Mouse (Mus musculus) forebrain, embryonic 11.5 days (tissue): ENCODE results near the gene Cntf. TPM values are rescaled to one million over a fixed set of nuclear protein-coding genes. Genes with fewer than 3 reads are reported as not detected.

Experiments used
- ATAC-seq: fragments of 200-750 bp; cut with Nextera tagmentation; replicated peaks from 2 replicates; pipeline ENCODE4 v1.8.0; 2017; ENCODE audit warnings: moderate TSS enrichment; ENCODE audit not compliant: low FRiP score
- DNase-seq: peaks from one replicate; pipeline ENCODE4 v3.0.0-alpha.2; 2017; ENCODE audit warnings: low spot score
- H3K27ac ChIP-seq: fragments of 300-500 bp; sonication (generic); 2 replicates; pipeline ENCODE4 v1.5.1; 2014; ENCODE audit warnings: low read depth, low read length
- H3K27me3 ChIP-seq: fragments of 300-500 bp; sonication (generic); 2 replicates; pipeline ENCODE4 v1.6.1; 2014; ENCODE audit warnings: mild to moderate bottlenecking, low read length, mixed read lengths; ENCODE audit not compliant: control insufficient read depth, insufficient read depth
- H3K36me3 ChIP-seq: fragments of 300-500 bp; sonication (generic); 2 replicates; pipeline ENCODE4 v1.6.1; 2014; ENCODE audit warnings: mild to moderate bottlenecking, low read length, moderate library complexity, mixed read lengths; ENCODE audit not compliant: control insufficient read depth, insufficient read depth
- H3K4me1 ChIP-seq: fragments of 300-500 bp; sonication (generic); replicated peaks from 2 replicates; pipeline ENCODE4 v1.6.1; 2014; ENCODE audit warnings: low read length, mixed read lengths; ENCODE audit not compliant: control insufficient read depth, insufficient read depth
- H3K4me2 ChIP-seq: fragments of 300-500 bp; sonication (generic); 2 replicates; pipeline ENCODE4 v1.6.1; 2014; ENCODE audit warnings: low read depth, mild to moderate bottlenecking, low read length, moderate library complexity, mixed read lengths; ENCODE audit not compliant: severe bottlenecking
- H3K4me3 ChIP-seq: fragments of 300-500 bp; sonication (generic); 2 replicates; pipeline ENCODE4 v1.5.1; 2014; ENCODE audit warnings: low read depth, low read length
- H3K9ac ChIP-seq: fragments of 300-500 bp; sonication (generic); 2 replicates; pipeline ENCODE4 v1.6.1; 2014; ENCODE audit warnings: low read length
- H3K9me3 ChIP-seq: fragments of 300-500 bp; sonication (generic); 2 replicates; pipeline ENCODE4 v1.6.1; 2016; ENCODE audit warnings: low read length, mixed read lengths; ENCODE audit not compliant: control insufficient read depth
- WGBS: fragments of 180-500 bp; shearing (Covaris S2); extraction: QIAGEN DNeasy Blood & Tissue Kit; methylation state at CpG from one replicate; pipeline ENCODE4 v1.1.7; 2014; 5-methylcytosine and 5-hydroxymethylcytosine counted together
- polyA plus RNA-seq: library from polyadenylated mRNA; unstranded; fragments of >200 nt; fragmentation: Nextera tagmentation; extraction: Ambion mirVana; gene quantifications from 2 replicates; pipeline ENCODE4 v1.2.1, GENCODE M21; 2014

Cntf gene
- polyA plus RNA-seq = 0.37 and 0.80 TPM in 2 replicates

DNA sequence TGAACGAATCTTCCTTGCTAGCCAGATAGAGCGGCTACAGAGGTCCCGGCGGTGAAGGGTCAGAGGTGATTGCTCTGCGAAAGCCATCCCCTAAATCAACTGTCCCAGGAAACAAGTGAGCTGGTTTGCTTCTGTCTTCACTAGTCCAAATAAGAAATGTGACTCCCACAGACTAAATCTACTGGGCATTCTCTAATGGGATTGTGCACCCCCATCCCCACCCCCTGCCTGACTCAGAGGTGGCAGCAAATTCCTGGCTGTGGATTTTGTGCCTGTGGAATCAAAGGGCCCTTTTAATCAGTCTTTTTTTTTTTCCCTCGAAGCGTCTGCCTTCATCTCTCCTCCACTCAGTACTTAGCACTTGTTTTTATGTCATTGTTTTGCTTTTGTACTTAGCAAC, at the start of gene Cntf:
Gene Cntf (minus strand): TSS at position 325 of the 400 bp plus-strand sequence.
- DNase-seq = no peak

DNA sequence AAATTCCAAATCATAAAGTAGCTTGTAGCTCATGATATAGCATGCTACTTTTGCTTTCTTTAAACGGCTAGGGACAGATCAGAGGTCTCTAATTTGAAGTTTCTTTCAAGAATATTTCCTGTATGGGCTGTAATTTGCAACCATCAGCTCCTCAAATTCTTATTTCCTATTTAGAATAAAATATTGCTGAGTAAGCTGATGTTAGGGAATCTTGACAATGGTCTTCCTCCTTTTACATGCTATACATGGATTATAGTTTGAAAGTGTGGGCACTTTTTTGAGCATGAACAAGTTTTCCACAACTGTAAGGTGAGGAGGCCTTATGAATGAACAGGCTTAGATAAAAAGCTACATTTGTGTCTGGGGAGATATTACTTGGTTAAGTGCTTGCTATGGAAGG, 48.5 kb upstream of the Cntf start:
- Histone ChIP-seq H3K9ac (no peak overlapping the region), H3K27me3 (no peaks in the 10 kb centered on the region), H3K36me3 (no peaks in the 10 kb centered on the region), H3K4me1 (no peaks in the 10 kb centered on the region), H3K4me2 (no peak overlapping the region), H3K9me3 (no peaks in the 10 kb centered on the region), H3K27ac (no peak overlapping the region), H3K4me3 (no peak overlapping the region)
- no peak for ATAC-seq
- DNase-seq = no peak
- 83% methylated on average over 1 of the region's 1 CpGs for WGBS

More for the DNA sequence above, at the start of gene Cntf:
- H3K27ac ChIP-seq = no peak within 1 kb of the TSS
- H3K36me3 ChIP-seq = peaks cover 6% of the 10 kb centered on the region
- H3K27me3 ChIP-seq = no peaks in the 10 kb centered on the region
- no peak within 1 kb of the TSS for H3K4me2 ChIP-seq
- WGBS = 50% methylated on average over 7 of the region's 7 CpGs
- no peak within 1 kb of the TSS for H3K9ac ChIP-seq
- H3K4me3 ChIP-seq = no peak within 1 kb of the TSS
- ATAC-seq = no peak
- no peaks in the 10 kb centered on the region for H3K9me3 ChIP-seq
- no peaks in the 10 kb centered on the region for H3K4me1 ChIP-seq

DNA sequence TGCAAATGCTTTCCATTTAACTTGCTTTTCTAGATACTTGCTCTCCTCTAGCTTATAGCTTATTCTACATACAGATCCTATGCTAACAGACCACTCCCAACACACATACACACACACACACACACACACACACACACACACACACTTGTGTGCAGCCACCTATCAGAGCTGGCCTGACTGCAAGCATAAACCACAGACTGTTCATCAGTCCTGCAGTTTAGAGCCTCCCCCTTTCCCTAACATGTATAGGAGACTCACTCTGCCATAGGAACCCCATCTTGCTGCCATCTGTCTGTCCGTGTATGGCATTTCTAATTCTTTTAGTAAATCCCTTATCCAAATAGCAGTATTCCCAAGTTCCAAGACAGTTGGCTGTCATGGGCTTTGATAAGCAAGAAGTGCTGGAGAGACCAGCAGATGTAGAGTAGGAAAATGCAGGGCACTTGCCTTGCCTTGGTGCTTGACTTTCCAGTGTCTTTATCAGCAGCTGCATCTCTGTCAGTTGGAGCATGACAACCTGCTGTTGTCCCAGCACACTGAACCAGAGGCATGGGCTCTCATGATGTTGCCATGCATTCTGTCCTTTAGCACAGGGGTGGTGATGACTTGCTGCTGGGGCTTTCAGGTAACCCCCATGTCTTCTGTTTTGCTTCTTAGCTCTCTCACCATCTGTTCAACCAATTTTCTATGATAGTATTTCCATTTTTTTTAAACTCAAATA, 47.4 kb upstream of the Cntf start:
- no peak for ATAC-seq
- no peaks in the 10 kb centered on the region for H3K4me1 ChIP-seq

DNA sequence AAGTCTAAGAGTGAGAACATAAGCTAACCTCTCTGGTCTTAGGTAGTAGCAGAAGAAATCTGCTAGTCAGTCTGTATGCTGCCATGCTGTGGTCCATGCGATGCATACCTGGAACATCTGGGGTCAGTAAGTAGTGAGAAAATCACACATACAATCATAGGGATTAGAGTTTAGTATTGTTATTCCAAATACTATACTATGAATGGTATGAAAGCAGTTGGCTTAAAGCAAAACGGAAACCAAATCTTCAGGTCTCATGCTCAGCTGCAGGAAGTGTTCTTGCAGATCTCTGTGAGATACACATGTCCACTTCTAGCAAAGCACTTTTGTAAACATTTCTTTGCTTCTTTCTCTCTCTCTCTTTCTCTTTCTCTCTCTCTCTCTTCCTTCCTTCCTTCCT, 40.8 kb upstream of the Cntf start:
- no peak for DNase-seq

More for the DNA sequence above, 47.4 kb upstream of the Cntf start:
- H3K4me2 ChIP-seq = no peak overlapping the region
- no peak for DNase-seq
- H3K4me3 ChIP-seq = no peak overlapping the region
- no peaks in the 10 kb centered on the region for H3K9me3 ChIP-seq
- no peaks in the 10 kb centered on the region for H3K27me3 ChIP-seq
- H3K36me3 ChIP-seq = no peaks in the 10 kb centered on the region
- H3K27ac ChIP-seq = no peak overlapping the region
- no peak overlapping the region for H3K9ac ChIP-seq
- WGBS = 79% methylated on average over 1 of the region's 1 CpGs

DNA sequence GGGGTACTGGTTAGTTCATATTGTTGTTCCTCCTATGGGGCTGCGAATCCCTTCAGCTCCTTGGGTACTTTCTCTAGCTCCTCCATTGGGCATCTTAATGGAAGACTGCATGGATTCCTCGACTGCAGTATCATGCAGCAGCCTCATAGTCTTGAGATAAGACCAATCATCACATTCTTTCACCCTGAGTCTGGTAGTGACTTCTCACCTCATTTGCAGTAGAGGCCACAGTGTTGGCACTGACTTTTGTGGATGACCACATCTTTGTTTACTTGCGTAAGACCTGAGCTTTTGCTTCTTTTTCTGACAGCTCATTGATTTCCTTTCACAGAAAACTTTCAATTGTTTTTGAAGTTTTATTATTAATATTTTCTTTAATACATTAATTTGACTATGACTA, 40.3 kb upstream of the Cntf start:
- Histone ChIP-seq H3K36me3 (no peaks in the 10 kb centered on the region), H3K9ac (no peak overlapping the region), H3K4me2 (no peak overlapping the region), H3K4me3 (no peak overlapping the region), H3K4me1 (no peaks in the 10 kb centered on the region), H3K9me3 (no peaks in the 10 kb centered on the region), H3K27ac (no peak overlapping the region), H3K27me3 (no peaks in the 10 kb centered on the region)
- DNase-seq (no peak), ATAC-seq (no peak)
- 90% methylated on average over 3 of the region's 3 CpGs for WGBS

More for the DNA sequence above, 40.8 kb upstream of the Cntf start:
- no peaks in the 10 kb centered on the region for H3K27me3 ChIP-seq
- no peak overlapping the region for H3K9ac ChIP-seq
- no peak for ATAC-seq
- H3K9me3 ChIP-seq = no peaks in the 10 kb centered on the region
- H3K36me3 ChIP-seq = no peaks in the 10 kb centered on the region
- 67% methylated on average over 2 of the region's 2 CpGs for WGBS
- no peak overlapping the region for H3K4me3 ChIP-seq
- H3K4me2 ChIP-seq = no peak overlapping the region
- no peak overlapping the region for H3K27ac ChIP-seq
- no peaks in the 10 kb centered on the region for H3K4me1 ChIP-seq

DNA sequence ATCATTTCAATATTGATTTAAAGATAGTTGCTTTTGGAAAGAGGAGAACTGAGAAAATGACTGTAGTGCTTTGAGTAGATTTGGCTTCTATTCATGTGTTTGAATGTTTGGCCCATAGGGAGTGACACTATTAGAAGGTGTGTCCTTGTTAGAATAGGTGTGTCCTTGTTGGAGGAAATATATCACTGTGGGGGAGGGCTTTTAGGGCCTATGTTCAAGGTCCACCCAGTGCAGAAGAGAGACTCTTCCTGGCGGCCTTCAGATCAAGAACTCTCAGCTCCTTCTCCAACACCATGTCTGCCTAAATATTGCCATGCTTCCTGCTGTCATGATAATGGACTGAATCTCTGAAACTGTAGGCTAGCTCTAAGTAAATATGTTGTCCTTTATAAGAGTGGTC, 38.8 kb upstream of the Cntf start:
- WGBS = 91% methylated on average over 1 of the region's 1 CpGs
- no peaks in the 10 kb centered on the region for H3K27me3 ChIP-seq
- H3K9me3 ChIP-seq = no peaks in the 10 kb centered on the region
- DNase-seq (no peak), ATAC-seq (no peak)
- no peaks in the 10 kb centered on the region for H3K36me3 ChIP-seq
- no peak overlapping the region for H3K4me2 ChIP-seq
- H3K27ac ChIP-seq = no peak overlapping the region
- no peak overlapping the region for H3K9ac ChIP-seq
- no peak overlapping the region for H3K4me3 ChIP-seq
- H3K4me1 ChIP-seq = no peaks in the 10 kb centered on the region

DNA sequence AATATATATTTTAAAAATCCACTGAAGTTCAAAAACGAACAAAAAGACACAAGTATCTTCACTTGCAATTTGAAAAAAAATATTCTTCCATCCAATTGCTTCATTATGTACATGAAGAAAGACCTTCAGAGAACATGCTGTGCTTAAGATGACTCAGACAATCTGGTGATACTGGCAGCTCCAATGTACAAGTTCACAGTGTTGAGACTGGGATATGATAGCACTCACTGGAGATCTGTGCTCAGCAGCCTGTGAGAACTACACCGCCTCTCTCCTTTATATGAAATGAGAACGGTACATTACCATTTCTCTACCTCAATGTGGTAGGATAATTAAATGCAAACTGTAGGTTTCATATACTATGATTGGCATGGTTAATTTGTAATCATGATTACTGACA, 37.4 kb upstream of the Cntf start:
- ATAC-seq (no peak), DNase-seq (no peak)
- Histone ChIP-seq H3K4me1 (no peaks in the 10 kb centered on the region), H3K27ac (no peak overlapping the region), H3K27me3 (no peaks in the 10 kb centered on the region), H3K4me2 (no peak overlapping the region), H3K9ac (no peak overlapping the region), H3K9me3 (no peaks in the 10 kb centered on the region), H3K36me3 (no peaks in the 10 kb centered on the region), H3K4me3 (no peak overlapping the region)
- 78% methylated on average over 3 of the region's 3 CpGs for WGBS

DNA sequence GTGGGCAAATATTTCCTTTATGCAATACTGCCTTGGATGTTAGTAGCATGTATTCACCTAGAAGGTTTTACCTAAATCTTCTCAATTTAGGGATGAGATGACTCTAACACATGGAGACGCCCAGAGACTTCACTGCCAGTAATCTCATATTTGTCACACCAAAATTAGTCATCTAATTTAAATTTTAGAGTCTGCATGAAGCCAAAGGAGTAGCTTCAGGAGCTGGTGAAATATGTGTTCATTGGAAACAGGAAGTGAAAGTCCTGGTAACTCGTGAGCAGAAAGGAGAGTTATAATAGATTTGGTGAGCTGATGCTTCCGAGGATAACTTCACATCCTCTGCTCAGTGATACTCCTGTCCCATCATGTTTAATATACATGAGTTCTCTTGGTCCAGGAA, 35.6 kb upstream of the Cntf start:
- 75% methylated on average over 3 of the region's 3 CpGs for WGBS
- no peak overlapping the region for H3K4me3 ChIP-seq
- no peaks in the 10 kb centered on the region for H3K4me1 ChIP-seq
- H3K4me2 ChIP-seq = no peak overlapping the region
- ATAC-seq = no peak
- no peak overlapping the region for H3K27ac ChIP-seq
- H3K9me3 ChIP-seq = no peaks in the 10 kb centered on the region
- H3K9ac ChIP-seq = no peak overlapping the region
- no peaks in the 10 kb centered on the region for H3K36me3 ChIP-seq
- H3K27me3 ChIP-seq = no peaks in the 10 kb centered on the region
- DNase-seq = no peak

DNA sequence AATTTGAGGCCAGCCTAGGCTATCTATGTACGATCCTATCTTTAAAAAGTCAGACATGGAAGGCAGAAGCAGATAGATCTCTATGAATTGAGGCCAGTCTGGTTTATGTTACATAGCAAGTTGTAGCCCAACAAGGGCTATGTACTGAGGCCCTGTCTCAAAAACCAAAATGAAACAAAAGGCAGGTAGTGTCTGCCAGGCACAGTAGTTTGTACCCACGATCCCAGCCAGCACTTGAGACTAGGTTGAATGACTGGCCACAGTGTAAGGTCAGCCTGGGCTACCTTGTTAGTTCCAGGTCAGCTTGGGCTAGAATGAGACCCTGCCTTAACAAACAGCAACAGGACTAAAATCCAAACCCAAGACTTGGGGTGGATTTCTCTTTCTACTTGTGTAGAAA, 35.2 kb upstream of the Cntf start:
- ATAC-seq (no peak), DNase-seq (no peak)
- 73% methylated on average over 2 of the region's 2 CpGs for WGBS

More for the DNA sequence above, 35.2 kb upstream of the Cntf start:
- Histone ChIP-seq H3K4me3 (no peak overlapping the region), H3K9me3 (no peaks in the 10 kb centered on the region), H3K4me1 (no peaks in the 10 kb centered on the region), H3K9ac (no peak overlapping the region), H3K27ac (no peak overlapping the region), H3K36me3 (no peaks in the 10 kb centered on the region), H3K4me2 (no peak overlapping the region), H3K27me3 (no peaks in the 10 kb centered on the region)
